Mouse (Mus musculus) CD4-positive, CD25-positive, alpha-beta regulatory T cell, adult 2 months (primary cell): Measurements from ENCODE around the gene Ptchd4.

ENCODE experiments used
- DNase-seq: peaks from one replicate; pipeline ENCODE4 v3.0.0-alpha.2; 2012; ENCODE audit warnings: low read depth, low spot score

Ptchd4 gene

DNA sequence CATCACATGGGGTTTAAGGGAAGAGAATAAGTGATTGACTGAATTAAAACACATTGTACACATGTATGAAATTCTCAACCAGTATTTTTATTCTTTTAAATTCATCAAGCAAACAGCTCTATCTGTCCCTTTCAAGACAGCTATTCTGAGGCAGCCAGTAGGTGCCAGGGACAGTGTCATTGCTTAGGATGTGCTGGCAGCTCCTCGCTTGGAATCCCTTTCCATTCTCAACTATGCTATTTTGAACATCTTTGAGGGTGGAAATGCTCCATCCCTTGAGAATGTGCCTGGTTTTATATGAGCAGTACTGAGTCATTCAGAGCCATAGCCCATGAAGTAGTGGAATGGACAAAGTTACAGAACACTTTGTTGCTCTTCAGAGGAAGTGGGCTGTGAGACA is 112.2 kb downstream of the Ptchd4 start:
- no peak for DNase-seq

DNA sequence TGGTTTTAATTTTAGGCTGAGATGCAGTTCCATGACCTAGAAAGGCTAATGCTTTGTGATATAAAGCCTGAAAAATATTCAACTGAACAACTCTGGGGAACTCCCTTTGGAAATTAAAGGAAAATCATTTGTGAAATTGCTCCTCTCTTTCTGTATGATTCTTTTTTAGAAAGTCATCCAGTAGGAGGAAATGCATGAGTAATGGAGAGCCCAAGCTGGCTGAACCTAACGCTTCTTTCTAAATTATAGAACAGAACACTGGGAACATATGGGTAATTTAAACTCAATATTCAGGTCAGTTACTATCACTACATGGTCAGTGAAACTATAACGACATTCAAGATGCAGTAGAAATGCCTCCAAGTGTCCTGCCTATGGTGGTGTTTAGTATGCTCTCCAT is 114.6 kb downstream of the Ptchd4 start:
- DNase-seq: no peak

DNA sequence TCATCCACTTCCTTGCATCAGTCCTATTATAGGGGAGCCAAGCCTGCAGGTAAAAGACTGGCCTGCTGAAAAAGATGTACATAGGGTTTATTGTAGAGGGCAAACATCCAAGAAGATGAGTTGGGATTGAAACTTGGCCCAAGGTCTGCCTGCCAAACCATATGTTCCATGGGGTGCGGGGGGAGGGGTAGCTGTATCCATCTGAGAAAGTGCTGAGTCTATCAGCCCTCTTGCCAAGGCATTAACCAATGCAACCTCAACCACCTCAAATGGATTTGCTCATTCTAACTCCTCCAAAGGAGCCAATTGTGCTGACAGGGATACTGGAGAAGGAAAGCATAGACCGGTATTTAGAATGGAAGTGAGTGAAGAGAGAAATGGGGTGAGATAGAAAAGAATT is 136.5 kb downstream of the Ptchd4 start:
- no peak for DNase-seq

DNA sequence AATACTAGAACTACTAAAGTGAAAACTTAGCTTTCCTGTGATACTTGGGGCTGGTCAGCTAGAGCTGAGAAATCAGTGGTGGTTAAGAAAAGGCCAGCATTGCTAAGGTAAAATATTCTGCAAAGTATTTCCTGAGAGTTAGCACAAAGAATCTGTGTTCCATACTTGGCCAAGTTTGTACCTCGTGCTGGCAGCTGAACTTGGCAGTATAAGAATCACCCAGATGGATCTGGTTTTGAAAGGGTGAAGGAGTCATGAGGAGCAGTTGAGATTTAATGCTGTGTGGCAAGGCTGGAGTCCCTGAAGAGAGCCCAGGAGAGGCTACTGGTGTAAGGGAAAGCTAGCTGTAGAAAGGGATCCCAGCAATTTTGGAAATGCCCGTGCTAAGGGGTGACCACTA is 140.7 kb downstream of the Ptchd4 start:
- DNase-seq: no peak

DNA sequence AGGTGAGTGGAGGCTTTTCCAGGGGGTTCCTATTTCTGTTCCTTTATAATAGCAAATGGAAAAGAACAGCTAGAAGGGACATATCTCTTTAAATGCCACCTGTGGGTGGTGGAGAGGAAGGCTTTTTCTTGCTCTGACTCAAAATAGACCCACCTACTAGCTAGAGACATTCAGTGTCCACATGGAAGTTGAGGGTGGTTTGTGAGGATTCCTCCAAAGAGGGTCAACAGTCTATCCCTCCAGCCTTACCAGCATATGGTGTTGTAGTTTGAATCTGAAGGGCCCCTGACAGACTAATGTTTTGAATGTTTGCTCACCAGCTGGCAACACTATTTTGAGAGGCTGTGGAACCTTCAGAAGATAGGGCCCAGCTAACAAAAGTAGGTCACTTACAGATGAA is 147.0 kb downstream of the Ptchd4 start:
- DNase-seq: no peak

DNA sequence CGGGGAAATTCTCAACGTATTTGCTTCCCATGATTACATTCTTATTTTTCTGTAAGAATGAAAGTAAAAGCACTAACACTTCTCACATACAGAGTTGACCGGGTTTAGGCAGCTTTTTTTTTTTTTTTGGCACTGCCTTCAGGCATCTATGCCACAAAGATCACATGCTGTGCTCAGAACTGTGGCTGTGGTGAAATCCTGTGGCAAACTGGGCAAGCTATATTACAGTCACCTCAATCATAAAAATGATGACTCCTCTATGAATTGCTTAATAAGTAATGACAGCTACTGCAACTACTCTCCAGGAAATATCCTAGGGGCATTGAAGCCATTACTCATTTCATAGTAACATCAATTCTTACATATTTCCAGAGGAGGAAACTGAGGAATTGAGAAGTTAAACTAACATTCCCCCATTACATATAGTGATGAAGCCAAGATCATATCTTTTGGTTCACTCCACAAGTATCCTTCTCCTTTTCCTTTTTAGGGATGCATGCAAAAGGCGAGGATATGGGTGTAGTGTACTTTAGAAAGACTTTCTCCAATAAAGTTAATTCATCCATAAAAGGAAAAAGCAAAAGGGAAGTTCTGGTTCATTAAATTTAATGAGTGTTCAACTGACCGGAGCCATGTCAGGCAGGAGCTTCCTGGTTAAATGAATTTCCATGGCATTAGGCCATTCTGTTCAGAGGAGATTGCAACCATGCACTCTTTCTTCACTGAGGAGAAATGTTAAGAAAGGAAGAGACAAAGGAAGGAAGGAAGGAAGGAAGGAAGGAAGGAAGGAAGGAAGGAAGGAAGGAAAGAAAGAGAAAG is 164.6 kb downstream of the Ptchd4 start:
- DNase-seq: no peak

DNA sequence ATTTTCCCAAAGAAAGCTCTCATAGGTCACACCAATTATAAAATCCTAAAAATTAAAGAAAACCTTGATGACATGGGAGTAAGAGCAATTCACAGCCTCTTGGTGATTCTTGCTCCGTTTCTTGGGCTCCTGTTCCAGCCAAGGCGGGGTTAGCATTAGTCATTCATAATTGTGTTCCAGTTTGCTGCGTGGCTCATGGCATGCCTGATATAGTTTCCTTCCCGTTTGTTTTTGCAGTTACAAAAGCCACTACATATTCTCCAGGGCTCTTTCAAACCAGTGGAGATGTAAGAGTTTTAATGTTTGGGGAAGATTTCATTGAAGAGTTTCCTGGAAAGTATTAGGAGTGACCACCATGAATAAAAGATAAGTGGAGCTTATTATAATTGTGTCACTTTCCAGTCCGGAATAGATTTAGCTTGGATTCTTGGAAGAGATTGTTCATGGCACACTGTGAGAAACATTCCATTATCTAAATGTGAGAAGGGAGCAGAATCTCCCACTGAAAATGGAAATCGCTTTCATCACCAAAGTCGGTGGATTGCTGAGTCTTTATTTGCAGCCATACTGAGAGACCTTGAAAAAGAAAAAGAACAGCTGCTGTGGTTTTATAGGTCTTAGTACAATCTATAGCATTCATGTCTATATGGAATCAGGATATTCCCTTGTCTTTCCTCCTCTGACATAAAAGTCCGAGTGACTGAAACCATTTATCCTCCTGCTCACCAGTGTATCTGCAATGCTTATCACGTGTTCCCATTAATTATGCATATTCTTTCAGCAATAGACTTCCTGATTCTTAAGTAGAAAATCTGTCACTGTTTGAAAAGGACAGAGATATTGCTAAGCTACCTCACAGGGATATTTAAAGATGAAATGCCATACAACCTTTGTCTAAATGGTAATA is 193.9 kb downstream of the Ptchd4 start:
- no peak for DNase-seq

DNA sequence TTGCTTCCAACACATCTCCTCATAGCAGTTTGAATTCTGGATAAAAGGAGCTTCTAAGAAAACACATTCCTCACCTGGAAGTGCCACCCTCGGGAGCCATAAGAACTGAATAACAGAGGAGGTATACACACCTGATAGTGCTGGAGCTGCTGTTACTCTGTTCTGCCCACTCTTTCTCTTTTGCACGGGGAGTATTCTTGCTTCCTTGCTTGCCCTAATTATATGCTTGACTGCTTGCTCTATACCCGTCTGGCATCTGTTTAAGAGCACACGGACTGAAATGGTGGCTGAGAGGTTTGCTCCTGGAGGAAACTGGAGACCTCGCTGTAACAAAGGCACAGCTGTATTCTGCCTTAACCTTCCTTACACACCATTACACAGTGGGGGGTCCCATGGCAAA is 214.4 kb downstream of the Ptchd4 start:
- DNase-seq: no peak

DNA sequence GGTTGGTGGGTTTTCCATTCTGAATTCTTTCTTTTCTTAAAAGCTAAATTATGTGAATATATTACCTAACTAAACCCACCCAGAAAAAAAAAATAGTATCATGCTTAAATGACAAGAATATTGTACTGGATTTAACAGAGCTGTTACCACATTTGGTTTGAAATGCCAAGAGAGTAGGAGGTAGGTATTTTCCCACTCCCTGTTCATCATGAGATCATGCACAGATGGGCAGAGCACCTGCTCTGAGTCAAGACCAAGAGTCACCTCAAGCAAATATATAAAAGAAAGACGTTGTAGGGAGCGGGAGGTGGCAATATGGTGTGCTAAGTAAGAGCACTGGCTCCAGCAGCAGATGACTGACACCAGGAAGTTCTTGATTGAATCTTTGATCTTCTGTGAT is 233.8 kb downstream of the Ptchd4 start:
- no peak for DNase-seq
